Mouse (Mus musculus): ENCODE measurements around the gene Tmem132d.
A peak's percentile ranks its signal among the peaks of the same experiment; 100 is the strongest.
"Not testable (repeated sequence)": the region's sequence is repeated elsewhere in the genome, so short reads cannot be mapped to it uniquely, and the experiment has no call there.

Tmem132d gene

DNA sequence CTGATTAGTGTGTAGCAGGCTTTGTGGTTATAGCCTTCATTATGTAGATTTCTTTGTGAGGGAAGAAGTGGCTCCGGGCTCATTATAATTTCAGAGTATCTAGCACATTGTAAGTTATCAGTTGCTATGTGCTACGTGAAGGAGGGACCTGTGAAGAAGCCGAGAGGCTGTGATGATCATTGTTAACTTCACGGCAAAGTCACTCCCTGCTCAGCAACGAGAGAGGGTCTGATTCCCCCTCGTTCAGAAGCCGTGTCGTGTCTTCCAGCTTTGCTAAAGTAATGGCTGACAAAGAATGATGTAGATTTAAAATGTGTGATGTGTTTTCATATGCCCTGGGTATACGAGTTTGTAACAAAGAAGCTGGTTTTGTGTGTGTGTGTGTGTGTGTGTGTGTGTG is 391.1 kb downstream of the Tmem132d start:
- DNase-seq = no peak

DNA sequence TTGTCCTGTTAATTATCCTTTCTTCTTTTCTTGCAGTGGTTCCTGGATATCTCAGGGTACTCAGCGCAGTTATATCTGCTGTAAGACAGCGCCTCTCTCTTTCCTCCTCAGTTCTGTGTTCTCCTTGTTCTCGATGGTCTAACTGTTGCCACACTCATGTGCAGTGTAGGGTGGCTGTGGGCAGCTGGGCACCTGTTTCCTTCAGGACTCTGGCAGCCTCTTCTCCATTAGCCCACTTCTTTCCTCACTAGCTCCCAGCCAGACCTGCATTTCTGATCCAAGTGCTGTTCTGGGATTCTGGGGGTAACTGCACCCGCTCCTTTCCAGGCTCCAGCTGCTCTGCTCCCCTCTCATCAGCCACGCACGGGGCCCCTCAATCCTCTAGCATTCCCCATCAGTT is 392.8 kb downstream of the Tmem132d start:
- no peak for DNase-seq

GRCm38 (mm10) chr5:128027076-128027475 is 405.8 kb downstream of the Tmem132d start:
- peak; percentile 85 for DNase-seq

DNA sequence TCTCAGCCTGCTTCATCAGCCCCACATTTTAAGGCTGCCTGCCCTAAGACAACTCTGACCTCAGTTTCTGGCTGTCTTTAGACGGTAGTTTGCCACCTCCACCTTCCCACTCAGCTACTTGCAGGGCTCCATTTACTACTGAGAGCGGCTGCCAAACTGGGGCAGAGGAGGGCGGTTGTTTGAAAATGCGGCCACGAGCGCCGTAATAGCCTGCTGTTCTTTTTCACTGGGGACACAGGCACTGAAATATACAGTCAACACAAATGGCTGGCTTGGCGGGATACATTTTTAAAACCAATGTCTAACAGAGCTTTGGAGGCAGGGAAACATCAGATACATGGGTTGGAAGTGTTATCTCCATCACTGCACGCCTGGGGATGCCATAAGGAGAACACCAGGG is 428.2 kb downstream of the Tmem132d start:
- DNase-seq = no peak

DNA sequence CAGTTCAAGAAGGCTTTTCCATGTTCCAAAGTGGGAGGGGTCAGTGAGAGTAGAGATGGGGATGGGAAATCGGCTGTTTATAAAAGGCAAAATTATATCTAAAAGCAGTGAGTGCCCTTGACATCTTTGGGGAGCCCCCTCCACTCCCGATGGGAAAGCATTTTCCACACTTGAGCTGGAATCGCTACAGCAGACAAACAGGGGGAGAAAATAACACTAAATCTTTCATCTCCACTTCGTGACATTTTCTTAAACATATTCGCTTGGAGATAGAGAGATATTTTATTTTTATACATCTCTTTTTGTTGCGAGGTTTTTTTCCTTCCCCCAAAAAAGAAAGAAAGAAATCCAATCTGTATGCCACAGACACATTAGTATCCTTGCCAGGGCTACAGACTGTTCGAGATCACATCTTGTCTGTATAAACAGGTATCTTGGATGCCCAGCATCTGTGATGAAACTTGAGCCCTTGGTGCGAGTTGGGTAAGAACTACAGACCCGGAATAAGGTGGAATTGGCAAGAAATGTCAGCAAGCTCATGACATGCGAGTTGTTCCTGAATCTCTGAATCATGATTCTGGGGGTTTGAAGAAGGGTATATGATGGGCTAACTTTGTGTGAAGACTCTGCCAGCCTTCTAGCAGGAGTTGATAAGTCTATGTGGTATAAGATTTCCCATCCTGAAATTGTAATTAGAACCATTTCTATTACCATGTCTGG is 436.2 kb downstream of the Tmem132d start:
- DNase-seq = no peak

GRCm38 (mm10) chr5:127993460-127993859 is 439.4 kb downstream of the Tmem132d start:
- DNase-seq = no peak

- peak; percentile 26 for DNase-seq
These were observed 442.1 kb downstream of the Tmem132d start for GRCm38 (mm10) chr5:127990826-127991225.

- DNase-seq = not testable (repeated sequence)
These were observed 452.9 kb downstream of the Tmem132d start for GRCm38 (mm10) chr5:127980003-127980358.

- DNase-seq = no peak
These were observed 453.4 kb downstream of the Tmem132d start for GRCm38 (mm10) chr5:127979329-127980002.

- no peak for DNase-seq
These were observed 456.2 kb downstream of the Tmem132d start for GRCm38 (mm10) chr5:127976661-127977060.

GRCm38 (mm10) chr5:127965700-127966099 is 467.2 kb downstream of the Tmem132d start:
- no peak for DNase-seq

DNA sequence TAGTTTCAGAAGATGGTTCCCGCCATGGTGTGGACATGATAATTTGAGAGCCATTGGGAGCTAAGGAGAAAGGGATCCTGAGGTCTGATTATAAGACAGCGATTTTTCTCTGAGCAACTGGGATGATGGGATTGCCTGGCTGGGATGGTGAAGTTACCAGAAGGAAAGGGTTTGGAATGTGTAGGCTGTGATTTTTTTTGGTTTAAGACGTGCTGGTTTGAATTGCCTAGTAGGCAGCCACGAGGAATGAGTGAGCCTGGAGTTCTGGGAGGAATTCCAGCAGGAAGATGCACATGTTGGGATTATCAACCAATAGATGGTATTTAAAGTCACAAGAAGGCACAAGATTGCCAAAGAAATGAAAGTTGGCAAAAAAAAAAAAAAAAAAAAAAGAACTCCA is 470.2 kb downstream of the Tmem132d start:
- DNase-seq = peak; percentile 41

GRCm38 (mm10) chr5:127956511-127957097 is 476.3 kb downstream of the Tmem132d start:
- peak; percentile 81 for DNase-seq

GRCm38 (mm10) chr5:127954231-127954790 is 478.6 kb downstream of the Tmem132d start:
- no peak for DNase-seq

DNA sequence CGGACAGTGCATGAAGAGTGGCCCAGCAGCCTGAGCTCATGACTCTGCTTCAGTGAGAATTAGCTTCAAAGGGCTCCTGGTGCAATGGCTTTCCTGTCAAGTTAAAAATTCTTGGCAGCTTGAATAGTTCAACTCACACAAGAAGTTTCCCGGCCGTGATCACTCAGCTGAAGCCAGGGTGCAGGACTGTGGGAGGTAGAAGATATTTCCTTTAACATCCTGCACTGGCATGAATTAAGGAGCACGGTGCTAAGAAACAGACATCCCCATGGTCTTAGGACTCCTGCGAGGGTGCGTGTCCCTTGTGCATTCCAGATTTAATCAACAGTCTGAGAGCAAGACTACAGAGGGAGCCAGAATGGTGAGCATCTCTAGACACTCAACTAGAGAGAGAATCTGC is 480.1 kb downstream of the Tmem132d start:
- no peak for DNase-seq

DNA sequence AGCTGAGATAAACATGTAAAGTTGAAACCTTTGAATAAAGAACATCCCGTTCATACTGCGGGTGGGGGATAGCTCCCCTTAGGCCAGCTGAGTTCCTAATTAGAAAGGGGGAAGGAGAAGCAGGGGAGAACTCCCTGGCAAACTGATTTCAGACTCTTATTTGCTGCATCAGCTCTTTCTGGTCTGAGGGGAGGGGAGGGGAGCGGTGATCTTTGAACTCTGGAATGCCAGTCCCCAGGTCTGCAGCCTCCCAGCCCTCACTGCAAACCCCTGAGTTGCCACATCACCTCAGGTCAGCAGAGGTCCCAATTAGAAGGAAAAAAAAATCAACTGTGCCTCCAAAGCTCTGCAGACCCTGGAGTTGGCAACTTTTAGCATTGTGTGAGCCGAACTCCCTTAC is 482.3 kb downstream of the Tmem132d start:
- DNase-seq = no peak

DNA sequence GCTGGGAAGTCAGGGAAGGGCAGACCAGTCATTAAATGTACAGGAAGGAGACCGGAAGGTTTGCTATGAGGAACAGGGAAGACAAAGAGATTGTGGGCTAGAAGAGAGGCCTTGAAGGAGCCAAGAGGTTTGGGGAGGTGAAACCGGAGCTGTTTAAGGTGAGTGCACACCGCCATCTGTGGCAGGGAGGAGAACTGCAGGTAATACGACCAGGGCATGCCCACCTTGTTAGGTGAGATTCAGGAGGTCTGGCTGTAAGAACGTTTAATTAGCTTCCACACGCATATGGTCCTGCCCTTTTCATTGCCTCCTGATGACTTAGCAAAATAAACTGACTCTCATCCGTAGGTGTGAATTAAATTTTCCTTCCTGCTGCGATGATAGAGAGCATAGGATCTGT is 485.6 kb downstream of the Tmem132d start:
- no peak for DNase-seq

DNA sequence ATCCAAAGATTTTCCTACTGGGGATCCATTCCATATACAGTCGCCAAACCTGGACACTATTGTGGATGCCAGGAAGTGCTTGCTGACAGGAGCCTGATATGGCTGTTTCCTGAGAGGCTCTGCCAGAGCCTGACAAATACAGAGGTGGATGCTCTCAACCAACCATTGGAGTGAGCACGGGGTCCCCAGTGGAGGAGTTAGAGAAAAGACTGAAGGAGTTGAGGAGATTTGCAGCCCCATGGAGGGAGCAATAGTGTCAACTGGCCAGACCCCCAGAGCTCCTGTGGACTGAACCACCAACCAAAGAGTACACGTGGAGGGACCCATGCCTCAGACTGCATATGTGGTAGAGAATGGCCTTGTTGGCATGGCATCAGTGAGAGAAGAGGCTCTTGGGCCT is 490.7 kb downstream of the Tmem132d start:
- DNase-seq = not testable (repeated sequence)

GRCm38 (mm10) chr5:127937914-127938313 is 495.0 kb downstream of the Tmem132d start:
- no peak for DNase-seq

GRCm38 (mm10) chr5:127929687-127930086 is 503.2 kb downstream of the Tmem132d start:
- no peak for DNase-seq

DNA sequence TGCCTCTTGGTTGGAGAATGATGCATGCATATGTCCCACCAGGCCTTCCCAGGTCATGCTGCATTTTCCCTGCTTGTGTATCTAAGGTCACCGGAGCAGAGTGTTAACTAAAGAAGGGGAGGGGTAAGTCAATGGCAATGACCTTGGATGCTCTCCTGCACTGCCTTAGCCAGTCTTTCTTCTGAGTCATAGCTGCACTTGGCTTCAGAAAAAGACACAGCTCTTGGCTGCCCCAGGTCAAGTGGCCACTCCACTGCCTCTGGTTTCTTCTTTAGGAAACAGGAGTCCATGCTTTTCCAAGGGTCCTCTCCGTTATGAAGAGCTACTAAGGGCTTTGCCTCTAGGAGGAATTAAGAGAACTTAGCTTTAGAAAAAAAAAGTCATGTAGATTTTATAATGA is 506.2 kb downstream of the Tmem132d start:
- no peak for DNase-seq

GRCm38 (mm10) chr5:127924106-127924505 is 508.8 kb downstream of the Tmem132d start:
- DNase-seq = no peak

- no peak for DNase-seq
These were observed 513.7 kb downstream of the Tmem132d start for GRCm38 (mm10) chr5:127919171-127919570.

- DNase-seq = no peak
These were observed 514.5 kb downstream of the Tmem132d start for GRCm38 (mm10) chr5:127918376-127918775.

Measured in layer of hippocampus, adult 9-11 months (tissue).